Mouse (Mus musculus) lung, postnatal 0 days (tissue): ENCODE results near the gene Adamts20.

Source experiments
- CTCF ChIP-seq: IDR thresholded peaks from 2 replicates; pipeline ENCODE4 v1.5.1; 2016; ENCODE audit warnings: antibody characterized with exemption, mild to moderate bottlenecking
- EP300 ChIP-seq: IDR thresholded peaks from 2 replicates; pipeline ENCODE4 v1.6.1; 2016; ENCODE audit warnings: antibody characterized with exemption, mild to moderate bottlenecking, control low read depth

DNA sequence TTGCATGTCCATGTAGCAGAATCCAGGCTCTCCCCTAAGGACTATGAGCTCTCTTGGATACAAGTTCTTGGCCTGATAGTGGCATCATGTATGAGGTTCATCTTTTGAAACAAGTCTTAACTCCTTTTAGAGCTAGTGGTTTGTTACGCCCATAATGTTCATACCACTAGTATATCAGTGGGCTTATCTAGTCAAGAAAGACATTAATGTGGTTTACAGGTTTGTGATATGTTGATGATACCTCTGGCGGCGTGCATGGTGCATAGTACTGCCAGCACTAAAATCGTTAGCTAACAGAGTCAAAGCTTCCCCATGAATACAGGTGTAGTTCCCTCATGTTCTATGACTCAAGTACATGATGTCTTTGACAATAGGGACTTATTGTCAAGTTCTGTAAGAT is 205.7 kb downstream of the Adamts20 start:
- no peak for TF ChIP-seq CTCF
- TF ChIP-seq EP300: no peak
